Mouse (Mus musculus) heart, adult 2 months (tissue): ENCODE data around the gene Thsd4.

Source experiments
- EP300 ChIP-seq: fragments of 200-500 bp; IDR thresholded peaks from 2 replicates; pipeline ENCODE4 v1.6.1; 2011; ENCODE audit warnings: low read depth, low read length, control low read depth; ENCODE audit not compliant: insufficient read depth
- POLR2A ChIP-seq: fragments of 200-500 bp; IDR thresholded peaks from 2 replicates; pipeline ENCODE4 v1.6.1; 2011; ENCODE audit warnings: mild to moderate bottlenecking, low read depth, low read length, control low read depth; ENCODE audit not compliant: insufficient read depth

GRCm38 (mm10) chr9:59943826-59944225 is 578.0 kb downstream of the Thsd4 start:
- TF ChIP-seq POLR2A (no peak), EP300 (no peak)
